Mouse (Mus musculus) left cerebral cortex, adult 2 months (tissue): ENCODE results near the gene AL732309.1. TPM values are rescaled to one million over a fixed set of nuclear protein-coding genes. Genes with fewer than 3 reads are reported as not detected.
A peak's percentile ranks its signal among the peaks of the same experiment; 100 is the strongest.

Experiments used
- DNase-seq, 2 experiments: peaks; one replicate each; pipeline ENCODE4 v3.0.0; 2021 to 2022; ENCODE audit warnings: low spot score in 2 of 2, mixed read lengths in 1 of 2; ENCODE audit errors: extremely low spot score in 1 of 2
- H3K27ac ChIP-seq: fragments of 200-600 bp; 2 replicates; pipeline ENCODE4 v1.8.1; 2022
- H3K4me3 ChIP-seq: fragments of 200-600 bp; 2 replicates; pipeline ENCODE4 v1.8.1; 2022
- CTCF ChIP-seq: fragments of 200-600 bp; IDR thresholded peaks from 2 replicates; pipeline ENCODE4 v1.8.1; 2022; ENCODE audit warnings: antibody characterized with exemption, mild to moderate bottlenecking, moderate library complexity
- intact Hi-C: fragments of 180-260 bp; cut with DNase I; formaldehyde crosslinking; loops from one replicate; pipeline ENCODE4 v1.15.1; 2025
- long read RNA-seq, 2 experiments: library from polyadenylated mRNA; stranded (forward); transcript quantifications; one replicate each; pipeline ENCODE4 v2.0.0; 2021; ENCODE audit warnings: borderline mapping rate in 2 of 2
- total RNA-seq, 2 experiments: library from RNA; stranded (reverse); gene quantifications; 2 replicates each; pipeline ENCODE4 v1.2.3; 2021

Gene AL732309.1
- 1 to 10 TPM; 1.4 to 2.7 TPM for total RNA-seq
- long read RNA-seq, experiment 1, partial matches to known transcripts: 0 of 3 reads
- long read RNA-seq, experiment 1, other reads (novel, unspliced or antisense): 0 of 3 reads
- long read RNA-seq, experiment 2, partial matches to known transcripts: 0 of 1 reads
- long read RNA-seq, experiment 2, other reads (novel, unspliced or antisense): 0 of 1 reads

DNA sequence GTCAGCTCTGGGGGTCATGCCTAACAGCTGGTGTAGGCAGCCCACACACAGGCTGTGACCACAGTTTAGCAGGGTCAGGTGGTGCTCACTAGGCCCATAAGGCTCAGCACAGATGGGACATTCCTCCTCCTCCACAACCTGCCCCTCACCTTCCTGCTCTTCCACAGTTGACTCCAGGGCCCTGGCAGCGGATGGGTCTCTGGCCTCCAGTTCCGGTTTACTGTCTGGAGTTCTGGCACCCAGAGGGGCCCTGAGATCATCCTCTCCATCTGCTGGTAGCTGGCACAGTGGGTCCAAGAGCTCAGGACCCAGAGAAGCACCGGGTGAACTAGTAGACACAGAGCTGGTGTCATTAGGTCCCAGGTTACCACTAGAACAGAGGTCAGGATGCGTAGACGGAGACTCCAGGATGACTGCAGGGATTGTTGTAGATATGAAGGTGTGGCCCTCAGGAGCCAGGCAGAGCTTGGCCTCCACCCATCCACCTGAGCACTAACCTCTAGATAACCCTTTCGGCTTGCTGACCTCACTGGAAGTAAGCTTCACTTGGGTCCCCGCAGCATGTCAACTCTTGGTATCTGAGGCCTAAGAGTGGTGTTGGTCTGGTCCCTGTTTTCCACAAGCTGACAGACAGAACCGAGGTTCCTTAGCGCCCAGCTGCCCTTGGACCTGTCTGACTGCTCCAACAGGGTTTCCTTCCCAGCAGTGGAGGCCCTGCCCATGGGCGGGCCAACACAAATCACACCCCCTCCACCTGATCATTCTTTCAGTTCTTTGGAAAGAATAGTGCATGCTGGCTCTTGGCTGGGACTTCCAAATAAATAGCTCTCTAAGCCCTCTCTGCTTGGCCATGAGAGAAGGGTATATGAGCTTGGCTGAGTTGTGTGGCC is at the start of gene AL732309.1:
AL732309.1 (minus strand) TSS at position 681 of the 890 bp plus-strand sequence.
- no peak for DNase-seq
- intact Hi-C loops: no loop called here
- Histone ChIP-seq H3K27ac (no peak within 1 kb of the TSS), H3K4me3 (no peak within 1 kb of the TSS)
- no peak for TF ChIP-seq CTCF

DNA sequence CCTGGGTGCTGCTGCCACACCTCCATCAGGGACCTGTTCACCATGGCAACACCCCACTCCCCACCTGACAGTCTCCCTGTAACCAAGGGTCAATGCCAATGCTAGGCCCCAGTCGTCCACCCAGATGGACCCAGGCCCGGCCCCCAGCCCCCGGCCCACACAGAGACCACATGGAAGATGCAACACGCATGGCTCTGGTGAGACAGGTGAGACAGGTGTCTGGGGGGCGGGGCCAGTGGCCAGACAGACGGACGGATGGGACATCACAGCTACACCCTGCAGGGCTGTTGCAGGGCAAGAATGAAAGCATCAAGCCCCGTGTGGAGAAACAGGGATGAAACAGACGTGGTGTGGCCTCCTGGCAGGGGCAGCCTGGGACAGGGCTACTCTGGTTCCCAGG is 47.0 kb upstream of the AL732309.1 start:
- Histone ChIP-seq H3K27ac (no peak overlapping the region), H3K4me3 (no peak overlapping the region)
- DNase-seq: no peak
- TF ChIP-seq CTCF: no peak
- intact Hi-C loops: no loop called here

DNA sequence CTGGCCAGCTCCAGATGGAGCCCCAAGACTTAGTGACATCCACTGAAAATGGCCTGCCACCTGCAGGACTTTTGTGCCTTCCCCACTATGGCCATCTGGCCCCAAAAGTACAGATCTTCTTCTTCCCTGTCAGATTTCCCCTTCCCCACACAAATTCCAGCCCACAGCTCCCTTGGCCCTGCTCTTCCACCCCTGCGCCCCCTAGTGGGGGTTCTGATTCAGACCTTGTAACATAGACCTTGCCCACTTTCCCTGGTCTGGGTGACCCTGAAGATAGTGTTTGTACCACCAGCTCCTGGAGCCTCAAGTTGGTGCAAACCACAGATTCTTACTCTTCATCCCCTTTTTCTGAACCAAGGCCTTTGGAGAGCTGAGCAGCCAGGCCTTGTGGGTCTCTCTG is 46.2 kb upstream of the AL732309.1 start:
- TF ChIP-seq CTCF: peak; percentile 94
- intact Hi-C loops: no loop called here
- Histone ChIP-seq H3K27ac (peak overlapping the region; percentile 58), H3K4me3 (peak overlapping the region; percentile 13; the same call in 1 of the 2 replicates)
- peak; percentile 66 to 72 for DNase-seq

DNA sequence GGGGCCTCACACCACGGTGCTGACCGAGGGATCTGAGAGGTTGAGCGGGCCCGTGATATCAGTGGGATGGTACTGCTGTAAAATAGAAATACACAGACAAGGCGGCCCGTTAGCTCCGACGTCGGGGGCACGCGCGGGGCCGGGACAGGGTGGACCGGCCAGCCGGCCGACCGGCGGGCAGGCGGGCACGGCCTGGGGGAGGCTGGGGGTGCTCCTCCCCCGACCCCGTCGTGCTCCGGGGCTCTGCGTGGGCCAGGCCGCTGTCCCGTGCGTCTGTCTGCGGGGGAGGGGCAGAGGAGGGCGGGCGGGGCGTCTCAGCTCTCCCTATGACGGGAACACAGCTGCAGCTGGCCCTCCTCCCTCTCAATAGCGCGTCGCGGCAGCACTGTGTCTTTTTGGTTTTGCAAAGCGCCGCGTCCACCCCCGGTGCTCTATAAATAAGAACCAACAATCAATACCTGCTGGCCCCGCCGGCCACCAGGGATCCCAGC is 45.4 kb upstream of the AL732309.1 start:
- intact Hi-C loops: no loop called here
- H3K4me3 ChIP-seq: peak overlapping the region; percentile 13; the same call in 1 of the 2 replicates
- peak overlapping the region; percentile 58 for H3K27ac ChIP-seq
- TF ChIP-seq CTCF: no peak
- DNase-seq: no peak

DNA sequence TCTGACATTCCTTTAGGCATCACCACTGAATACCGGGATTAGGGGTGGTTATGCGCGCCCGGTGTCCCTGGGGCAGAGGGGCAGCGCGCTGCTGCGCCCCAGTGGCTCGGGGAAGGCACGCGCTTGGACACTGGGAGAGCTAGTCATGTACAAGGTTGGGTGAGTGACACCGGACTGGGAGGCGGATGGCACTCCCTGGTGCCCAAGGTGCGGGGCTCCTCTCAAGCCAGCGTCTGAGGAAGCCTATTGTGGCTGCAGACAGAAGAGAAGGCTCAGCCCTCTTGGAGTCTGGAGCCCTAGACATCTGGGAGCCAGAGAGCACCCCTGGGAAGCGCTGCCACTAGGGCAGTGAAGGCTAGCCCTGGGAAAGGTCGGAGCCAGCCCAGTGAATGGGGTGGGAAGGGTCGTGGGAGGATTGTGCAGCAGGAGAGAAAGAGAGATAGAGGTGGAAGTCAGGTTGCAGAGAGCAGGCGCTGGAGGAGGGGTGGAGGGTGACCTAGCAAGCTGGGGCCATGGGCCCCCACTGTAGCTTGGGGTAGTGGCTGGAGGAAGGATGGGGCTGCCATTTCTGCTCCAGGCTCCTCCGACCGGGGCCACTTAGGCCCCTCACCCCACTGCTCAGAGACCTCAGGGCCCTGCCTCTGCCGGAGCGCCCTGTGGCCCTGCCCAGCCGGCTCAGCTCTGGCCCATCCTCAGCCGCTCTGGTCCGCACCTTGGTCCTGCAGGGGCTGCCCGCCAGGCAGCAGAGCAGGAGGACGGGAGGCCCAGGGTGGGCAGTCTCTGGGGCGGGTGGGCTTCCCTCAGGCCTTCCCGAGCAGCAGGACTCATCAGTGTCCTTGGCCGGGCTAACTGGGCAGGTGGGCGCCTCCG is 44.8 kb upstream of the AL732309.1 start:
- no peak overlapping the region for H3K4me3 ChIP-seq
- peak overlapping the region; percentile 58 for H3K27ac ChIP-seq
- intact Hi-C loops: no loop called here
- peak; percentile 28 for TF ChIP-seq CTCF
- DNase-seq: peak in 1 of 2 experiments; percentile 40

DNA sequence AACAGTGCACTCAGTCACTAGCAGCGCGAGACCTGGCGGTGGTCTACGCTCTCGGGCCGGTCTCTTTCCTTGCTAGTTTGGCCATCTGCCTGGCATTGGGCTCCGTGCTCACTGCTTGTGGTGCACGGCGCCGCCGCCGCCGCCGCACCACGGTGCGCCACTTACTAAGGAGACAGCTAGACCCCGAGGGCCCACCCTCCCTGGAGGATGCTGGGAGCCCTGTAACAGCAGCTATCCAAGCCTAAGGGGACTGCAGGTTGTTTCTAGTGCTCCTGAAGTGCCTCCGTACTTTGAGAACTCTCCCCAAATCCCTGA is 44.1 kb upstream of the AL732309.1 start:
- intact Hi-C loops: no loop called here
- peak in 1 of 2 experiments; percentile 44 for DNase-seq
- TF ChIP-seq CTCF: no peak
- Histone ChIP-seq H3K27ac (peak overlapping the region; percentile 58), H3K4me3 (no peak overlapping the region)

DNA sequence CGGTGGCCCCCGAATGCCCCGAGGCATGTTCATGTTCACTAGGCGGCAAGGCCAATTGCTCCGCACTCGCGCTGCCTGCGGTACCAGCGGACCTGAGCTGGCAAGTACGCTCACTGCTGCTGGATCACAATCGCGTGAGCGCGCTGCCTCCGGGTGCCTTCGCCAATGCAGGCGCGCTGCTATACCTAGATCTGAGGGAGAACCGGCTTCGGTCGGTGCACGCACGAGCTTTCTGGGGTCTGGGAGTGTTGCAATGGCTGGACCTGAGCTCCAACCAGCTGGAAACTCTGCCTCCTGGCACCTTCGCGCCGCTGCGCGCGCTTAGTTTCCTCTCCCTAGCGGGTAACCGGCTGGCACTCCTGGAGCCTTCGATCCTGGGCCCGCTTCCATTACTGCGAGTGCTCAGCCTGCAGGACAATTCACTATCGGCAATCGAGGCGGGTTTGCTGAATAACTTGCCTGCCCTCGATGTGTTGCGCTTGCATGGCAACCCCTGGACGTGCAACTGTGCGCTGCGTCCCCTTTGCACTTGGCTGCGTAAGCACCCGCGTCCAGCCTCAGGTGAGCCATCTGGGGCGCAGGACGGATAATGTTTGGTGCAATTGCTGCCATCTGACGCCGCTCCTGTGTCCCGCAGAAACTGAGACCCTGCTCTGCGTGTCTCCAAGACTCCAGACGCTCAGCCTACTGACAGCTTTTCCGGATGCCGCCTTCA is 43.6 kb upstream of the AL732309.1 start:
- Histone ChIP-seq H3K27ac (peak overlapping the region; percentile 58), H3K4me3 (peak overlapping the region; percentile 13; the same call in 1 of the 2 replicates)
- intact Hi-C loops: no loop called here
- no peak for TF ChIP-seq CTCF
- DNase-seq: peak; percentile 67 to 69

DNA sequence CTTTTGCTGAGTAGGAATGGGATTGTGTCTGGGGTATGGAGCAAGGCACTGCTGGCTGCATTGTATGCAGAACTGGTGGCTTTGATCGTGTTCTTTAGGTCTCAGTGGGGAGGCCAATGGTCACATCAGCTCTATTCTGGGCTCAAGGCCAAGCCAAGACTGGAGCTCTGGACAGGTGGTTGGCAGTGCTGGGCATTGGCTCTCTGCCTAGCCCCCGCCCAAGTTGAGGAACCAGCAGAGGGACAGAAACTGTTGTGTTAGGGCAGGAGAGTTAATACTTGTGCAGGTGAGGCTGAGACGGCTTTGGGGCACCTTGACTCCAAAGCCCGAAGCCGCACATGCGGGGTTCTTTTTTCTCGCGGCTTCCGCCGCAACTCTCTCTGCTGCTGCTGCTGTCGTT is 43.0 kb upstream of the AL732309.1 start, which contains the start of gene Lrrc26:
Lrrc26 (plus strand) TSS at position 265 of the 400 bp plus-strand sequence.
- H3K27ac ChIP-seq: peak within 1 kb of the TSS; percentile 58
- H3K4me3 ChIP-seq: peak within 1 kb of the TSS; percentile 13; the same call in 1 of the 2 replicates
- intact Hi-C loops: no loop called here
- DNase-seq: no peak
- TF ChIP-seq CTCF: no peak

DNA sequence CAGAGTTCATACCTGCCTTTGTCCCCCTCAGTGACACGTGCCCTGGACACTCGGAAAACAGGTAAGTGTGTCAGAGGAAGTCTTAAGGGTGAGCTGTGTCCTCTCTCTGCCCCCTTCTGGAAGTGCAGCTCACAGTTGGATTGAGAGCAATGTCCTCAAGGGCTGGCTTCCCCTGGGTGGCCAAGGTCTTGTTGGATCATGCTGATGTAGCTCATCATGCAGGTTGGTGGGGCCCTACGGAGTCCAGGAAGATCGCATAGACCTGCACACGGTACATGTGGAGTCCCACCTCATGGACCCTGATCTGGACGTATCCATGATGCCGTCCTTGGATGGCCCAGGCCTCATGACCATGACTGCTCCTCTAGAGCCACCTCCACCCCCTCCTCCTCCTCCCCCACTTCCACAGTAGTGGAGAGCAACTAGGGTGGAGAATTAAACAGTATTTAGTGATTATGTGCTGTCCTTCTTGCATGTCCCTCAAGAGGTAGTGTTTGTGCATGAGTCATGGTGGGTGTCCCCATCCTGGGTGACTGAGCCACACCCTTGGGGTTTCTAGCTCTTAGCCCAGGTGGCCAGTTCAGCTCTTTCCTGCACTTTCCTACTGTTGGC is 42.2 kb upstream of the AL732309.1 start:
- H3K27ac ChIP-seq: no peak overlapping the region
- H3K4me3 ChIP-seq: no peak overlapping the region
- no peak for TF ChIP-seq CTCF
- no peak for DNase-seq
- intact Hi-C loops: no loop called here

DNA sequence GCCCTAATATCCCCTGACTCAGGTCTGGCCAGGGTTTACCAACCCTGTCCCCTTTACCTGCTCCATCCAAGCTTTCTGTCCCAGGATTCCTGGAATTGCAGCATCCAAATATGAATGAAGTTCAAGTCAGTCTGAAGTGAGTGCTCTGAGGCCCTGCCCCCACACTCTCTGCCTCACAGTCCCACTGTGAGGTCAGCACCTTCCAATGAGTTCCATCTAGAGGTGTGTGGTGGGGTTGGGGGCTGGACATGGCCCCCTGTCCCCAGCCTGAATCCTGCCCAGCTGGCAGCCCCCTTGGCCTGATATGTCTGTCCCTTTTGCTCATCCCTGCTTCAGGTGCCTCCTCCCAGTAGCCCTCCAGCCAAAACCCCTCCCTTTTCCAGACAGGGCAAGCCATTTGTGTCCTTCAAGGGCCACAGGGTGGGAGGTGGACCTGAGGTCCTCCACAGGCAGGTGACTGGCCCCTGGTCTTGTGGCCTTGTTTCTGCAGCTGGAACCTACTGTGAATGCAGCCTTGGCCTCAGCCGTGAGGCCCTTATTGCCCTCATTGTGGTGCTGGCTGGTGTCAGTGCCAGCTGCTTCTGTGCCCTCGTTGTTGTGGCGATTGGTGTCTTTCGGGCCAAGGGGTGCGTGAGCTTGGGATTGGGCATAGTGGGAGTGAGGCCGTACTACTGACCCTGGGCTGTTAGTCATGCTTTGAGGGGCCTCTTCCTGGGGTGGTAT is 41.4 kb upstream of the AL732309.1 start, which contains the start of gene Tmem210:
Tmem210 (plus strand) TSS at position 219 of the 723 bp plus-strand sequence.
- TF ChIP-seq CTCF: no peak
- intact Hi-C loops: no loop called here
- H3K27ac ChIP-seq: peak within 1 kb of the TSS; percentile 36
- DNase-seq: no peak
- H3K4me3 ChIP-seq: no peak within 1 kb of the TSS
